In genomic region chr6:88764281-88764680, GRCm38 (mm10) we compare ENCODE assay signal across 20 mouse cellular contexts. TPM values are rescaled to one million over a fixed set of nuclear protein-coding genes. Genes with fewer than 3 reads are reported as not detected.
DNase-seq lines count a peak whose midpoint lies in the region; ATAC-seq and TF ChIP-seq lines count a peak whose summit lies in the region.
"Had no signal": no experiment of that assay in that cellular context is flagged by ENCODE, and none has a peak within 500 bp of the region (broad histone marks: within the 10 kb centered on the region; RNA-seq: fewer than 3 reads in every experiment).

No protein-coding gene starts in this region.

- TF ChIP-seq POLR2A in liver, adult 2 months (IDR thresholded peaks at IDR 0.05; ENCODE audit: extremely low read depth, insufficient read depth, low read length) = no peak
- TF ChIP-seq POLR2A in CH12.LX (IDR thresholded peaks at IDR 0.05; ENCODE audit: low read depth, low read length) = 0 out of 2 replicates have a peak, but pooled peaks have one; percentile 1

- peaks cover 23% of the 10 kb centered on the region; the same call in 1 of the 2 replicates for H3K36me3 ChIP-seq in liver, adult 2 months (ENCODE audit: control insufficient read depth, insufficient read depth, low read length)
- H3K36me3 ChIP-seq in CH12.LX (replicated peaks in 1 of 2; ENCODE audit: control insufficient read depth in 1 of 2, insufficient read depth in 1 of 2, low read length in 1 of 2) = peaks cover 62 to 98% of the 10 kb centered on the region in 2 experiments
- H3K36me3 ChIP-seq in liver, embryonic 15.5 days (replicated peaks) = peaks cover 63% of the 10 kb centered on the region
- H3K36me3 ChIP-seq: midbrain, embryonic 13.5 days; neural tube, embryonic 12.5 days had no signal

- H3K9ac ChIP-seq in liver, adult 2 months (ENCODE audit: low read depth, low read length) = no peak overlapping the region
- H3K9ac ChIP-seq in CH12.LX (ENCODE audit: insufficient read depth, low read depth) = no peak overlapping the region
- H3K9ac ChIP-seq in liver, embryonic 15.5 days = no peak overlapping the region
- H3K9ac ChIP-seq: midbrain, embryonic 13.5 days; neural tube, embryonic 12.5 days had no signal

- TF ChIP-seq EP300 in CH12.LX (IDR thresholded peaks at IDR 0.05; ENCODE audit: low read length) = no peak

- TF ChIP-seq RAD21 in CH12.LX (IDR thresholded peaks at IDR 0.05; ENCODE audit: low read depth, low read length) = no peak

- DNase-seq in gastrocnemius, adult 2 months = no peak
- DNase-seq in gastrocnemius, adult 18-20 months (ENCODE audit: low spot score) = no peak
- peak; percentile 39 for DNase-seq in liver, adult 2 months (ENCODE audit: extremely low read depth, low read depth, low spot score)
- DNase-seq in liver = no peak
- DNase-seq in CH12.LX (ENCODE audit: extremely low read depth) = no peak
- no peak for DNase-seq in adrenal gland, postnatal 10 days
- DNase-seq in urinary bladder, adult 18-20 months (ENCODE audit: low spot score in 2 of 2) = no peak
- DNase-seq: adrenal gland, postnatal 14 days; B cell, adult 2 months; cerebellum, postnatal 14 days; gastrocnemius, postnatal 36 days; kidney, adult 18-20 months; kidney, postnatal 25 days; thymus, adult 18-20 months had no signal

- dilution Hi-C loops in CH12.LX (cut with MboI; ENCODE audit: extremely low pct_ligation_motif_present, extremely low pct_unique_long_range_greater_than_20kb, low sequenced_read_pairs) = no loop called here

- H3K4me3 ChIP-seq in gastrocnemius, adult 2 months = no peak overlapping the region
- H3K4me3 ChIP-seq in liver, adult 2 months (ENCODE audit: insufficient read depth, low read depth, low read length) = no peak overlapping the region
- H3K4me3 ChIP-seq in CH12.LX (replicated peaks in 1 of 3; ENCODE audit: low read depth in 2 of 3, low read length in 2 of 3, poor library complexity in 1 of 3) = no peak overlapping the region
- no peak overlapping the region for H3K4me3 ChIP-seq in liver, embryonic 15.5 days (replicated peaks)
- H3K4me3 ChIP-seq: erythroblast, embryonic 14.5 days; midbrain, embryonic 13.5 days; neural tube, embryonic 12.5 days had no signal

- no peak overlapping the region for H3K4me2 ChIP-seq in CH12.LX (ENCODE audit: insufficient read depth, low read depth, poor library complexity, severe bottlenecking)
- no peak overlapping the region for H3K4me2 ChIP-seq in liver, embryonic 15.5 days
- H3K4me2 ChIP-seq: midbrain, embryonic 13.5 days; neural tube, embryonic 12.5 days had no signal

- H3K9me3 ChIP-seq in CH12.LX (replicated peaks; ENCODE audit: low read length) = peaks cover 10% of the 10 kb centered on the region
- H3K9me3 ChIP-seq in liver, embryonic 15.5 days (replicated peaks) = no peaks in the 10 kb centered on the region
- H3K9me3 ChIP-seq: midbrain, embryonic 13.5 days; neural tube, embryonic 12.5 days had no signal

- WGBS in liver, adult 2 months = 52% methylated on average over 4 of the region's 4 CpGs
- WGBS in liver, embryonic 15.5 days (ENCODE audit: insufficient replicate concordance) = 68% methylated on average over 4 of the region's 4 CpGs

- H3K4me1 ChIP-seq in liver, adult 2 months (ENCODE audit: control insufficient read depth, insufficient read depth, low read length) = peaks cover 6% of the 10 kb centered on the region; the same call in 1 of the 2 replicates
- H3K4me1 ChIP-seq in CH12.LX (ENCODE audit: control insufficient read depth in 1 of 2, insufficient read depth in 2 of 2) = peaks cover 23 to 72% of the 10 kb centered on the region in 2 experiments
- H3K4me1 ChIP-seq in liver, embryonic 15.5 days (replicated peaks) = peaks cover 79% of the 10 kb centered on the region

- in situ Hi-C loops in CH12.LX (cut with MboI; ENCODE audit: low pct_ligation_motif_present, low pct_unique_long_range_greater_than_20kb, low sequenced_read_pairs) = no loop called here

- intact Hi-C loops in gastrocnemius, adult 2 months (cut with DNase I) = no loop called here

- H3K27me3 ChIP-seq in liver, adult 2 months (ENCODE audit: control insufficient read depth, insufficient read depth, low read length) = no peaks in the 10 kb centered on the region
- no peaks in the 10 kb centered on the region for H3K27me3 ChIP-seq in CH12.LX (replicated peaks)
- H3K27me3 ChIP-seq in liver, embryonic 15.5 days = no peaks in the 10 kb centered on the region; the same call in 1 of the 2 replicates
- H3K27me3 ChIP-seq: midbrain, embryonic 13.5 days; neural tube, embryonic 12.5 days had no signal

- peaks cover 9% of the 10 kb centered on the region; the same call in 1 of the 2 replicates for H3K79me2 ChIP-seq in liver, adult 2 months (ENCODE audit: control insufficient read depth, insufficient read depth, low read length)
- H3K79me2 ChIP-seq in CH12.LX (replicated peaks; ENCODE audit: control insufficient read depth, extremely low read depth, insufficient read depth, poor library complexity, severe bottlenecking) = peaks cover 47% of the 10 kb centered on the region

- ATAC-seq in liver, embryonic 15.5 days (ENCODE audit: insufficient read depth) = no peak
- ATAC-seq: hindbrain, embryonic 16.5 days; midbrain, embryonic 13.5 days had no signal

- TF ChIP-seq CTCF in gastrocnemius, adult 2 months (IDR thresholded peaks at IDR 0.05) = no peak
- TF ChIP-seq CTCF in liver, adult 2 months (IDR thresholded peaks at IDR 0.05; ENCODE audit: low read depth, low read length) = no peak
- TF ChIP-seq CTCF in CH12.LX (conservative IDR thresholded peaks at IDR 0.05 in 1 of 2, IDR thresholded peaks at IDR 0.05 in 1 of 2; ENCODE audit: low read depth in 2 of 2, low read length in 2 of 2) = no peak

- peak overlapping the region; percentile 74 for H3K27ac ChIP-seq in gastrocnemius, adult 2 months
- no peak overlapping the region for H3K27ac ChIP-seq in liver, adult 2 months (replicated peaks; ENCODE audit: insufficient read depth, low read depth, low read length)
- H3K27ac ChIP-seq in CH12.LX (ENCODE audit: insufficient read depth, low read depth) = no peak overlapping the region
- peak overlapping the region; percentile 98 for H3K27ac ChIP-seq in liver, embryonic 15.5 days (replicated peaks)
- H3K27ac ChIP-seq: macrophage; midbrain, embryonic 13.5 days; neural tube, embryonic 12.5 days had no signal

TF ChIP-seq in CH12.LX, 34 proteins besides CTCF, POLR2A, EP300 and RAD21:
- TF ChIP-seq CHD1 (IDR thresholded peaks at IDR 0.05; ENCODE audit: low read depth, low read length) (no peak), MEF2A (IDR thresholded peaks at IDR 0.05; ENCODE audit: borderline replicate concordance, low read depth, low read length) (no peak), ZKSCAN1 (IDR thresholded peaks at IDR 0.05; ENCODE audit: borderline replicate concordance, low read depth, low read length) (no peak), ZMIZ1 (IDR thresholded peaks at IDR 0.05; ENCODE audit: low read depth, low read length) (no peak), MAX (IDR thresholded peaks at IDR 0.05; ENCODE audit: low read length) (no peak), KAT2A (IDR thresholded peaks at IDR 0.05; ENCODE audit: insufficient replicate concordance, low read length) (no peak), USF1 (IDR thresholded peaks at IDR 0.05; ENCODE audit: low read depth, low read length) (no peak), SIN3A (IDR thresholded peaks at IDR 0.05; ENCODE audit: low read length) (no peak), CHD2 (IDR thresholded peaks at IDR 0.05; ENCODE audit: low read length) (no peak), BHLHE40 (IDR thresholded peaks at IDR 0.05; ENCODE audit: low read depth, low read length) (no peak), GABPA (IDR thresholded peaks at IDR 0.05; ENCODE audit: insufficient replicate concordance, low read depth, low read length) (no peak), ELF1 (IDR thresholded peaks at IDR 0.05; ENCODE audit: low read depth, low read length) (no peak), MAFK (IDR thresholded peaks at IDR 0.05; ENCODE audit: insufficient replicate concordance, low read length) (no peak), PAX5 (IDR thresholded peaks at IDR 0.05; ENCODE audit: low read length) (no peak), MAZ (IDR thresholded peaks at IDR 0.05; ENCODE audit: low read depth, low read length) (no peak), TBP (conservative IDR thresholded peaks at IDR 0.05; ENCODE audit: low read depth, low read length) (no peak), UBTF (IDR thresholded peaks at IDR 0.05; ENCODE audit: low read depth, low read length) (no peak), JUN (IDR thresholded peaks at IDR 0.05; ENCODE audit: insufficient read depth, low read depth, low read length) (no peak), USF2 (conservative IDR thresholded peaks at IDR 0.05; ENCODE audit: low read depth, low read length) (no peak), MXI1 (IDR thresholded peaks at IDR 0.05; ENCODE audit: low read depth, low read length) (no peak)

RNA-seq across cellular contexts. Expression of gene Mgll, which starts 40.1 kb away (rescaled TPM):
- total RNA-seq in gastrocnemius, adult 2 months (2021) = 10 to 100 TPM; 22.5 to 46.8 TPM
- total RNA-seq in gastrocnemius, adult 18-20 months (2021) = 10 to 100 TPM; 25.2 to 45.8 TPM
- total RNA-seq in liver, adult 2 months (2014; rRNA removed) = 56.2 and 81.3 TPM in 2 replicates
- polyA plus RNA-seq in liver, adult 2 months (2012; rRNA removed) = 156 and 158 TPM in 2 replicates
- total RNA-seq in CH12.LX (2012; rRNA removed) (81.1 and 95.6 TPM in 2 replicates), CH12.LX (2014; rRNA removed) (57.7 and 60.8 TPM in 2 replicates)
- polyA plus RNA-seq in CH12.LX (2012; ENCODE audit: insufficient read length, low read depth) = 66.6 and 76.5 TPM in 2 replicates
- polyA plus RNA-seq in liver, embryonic 15.5 days (2015; fragmentation: Nextera tagmentation; extraction: Ambion mirVana) = 69.7 and 71.6 TPM in 2 replicates
- 100 to 1,000 TPM; 277 to 282 TPM for total RNA-seq in adrenal gland, postnatal 10 days (2021)

Comparison
In these comparisons a context has a peak if more than half of its experiments do, and no peak if none do; other contexts are left out.
1. H3K27ac ChIP-seq: peak in gastrocnemius, adult 2 months (single experiment) and liver, embryonic 15.5 days (single experiment); none in liver, adult 2 months (single experiment) and CH12.LX (single experiment).